Mouse (Mus musculus) intestine, postnatal 0 days (tissue): ENCODE data around the gene Slc27a1. TPM values are rescaled to one million over a fixed set of nuclear protein-coding genes. Genes with fewer than 3 reads are reported as not detected.

Experiments
- ATAC-seq: fragments of 200-750 bp; cut with Nextera tagmentation; 2 replicates; pipeline ENCODE4 v1.8.0; 2017; ENCODE audit warnings: mild to moderate bottlenecking, moderate TSS enrichment, moderate library complexity
- H3K27ac ChIP-seq: fragments of 300-500 bp; sonication (generic); 2 replicates; pipeline ENCODE4 v1.5.1; 2014; ENCODE audit warnings: mild to moderate bottlenecking, low read depth, low read length, moderate library complexity
- H3K27me3 ChIP-seq: fragments of 300-500 bp; sonication (generic); replicated peaks from 2 replicates; pipeline ENCODE4 v1.6.1; 2014; ENCODE audit warnings: low read length, mixed read lengths; ENCODE audit not compliant: control insufficient read depth, insufficient read depth
- H3K36me3 ChIP-seq: fragments of 300-500 bp; sonication (generic); 2 replicates; pipeline ENCODE4 v1.6.1; 2014; ENCODE audit warnings: mild to moderate bottlenecking, moderate library complexity; ENCODE audit not compliant: control insufficient read depth, insufficient read depth
- H3K4me1 ChIP-seq: fragments of 300-500 bp; sonication (generic); replicated peaks from 2 replicates; pipeline ENCODE4 v1.6.1; 2014; ENCODE audit warnings: antibody characterized with exemption, low read length, mixed read lengths; ENCODE audit not compliant: control insufficient read depth, insufficient read depth
- H3K4me2 ChIP-seq: fragments of 300-500 bp; sonication (generic); replicated peaks from 2 replicates; pipeline ENCODE4 v1.6.1; 2014; ENCODE audit warnings: low read depth, mild to moderate bottlenecking, moderate library complexity
- H3K4me3 ChIP-seq: fragments of 300-500 bp; sonication (generic); 2 replicates; pipeline ENCODE4 v1.5.1; 2014; ENCODE audit warnings: low read depth, low read length
- H3K9ac ChIP-seq: fragments of 300-500 bp; sonication (generic); 2 replicates; pipeline ENCODE4 v1.6.1; 2014; ENCODE audit warnings: mild to moderate bottlenecking, low read depth, low read length
- H3K9me3 ChIP-seq: fragments of 300-500 bp; sonication (generic); 2 replicates; pipeline ENCODE4 v1.6.1; 2016; ENCODE audit warnings: mixed run types; ENCODE audit not compliant: control insufficient read depth
- CTCF ChIP-seq: sonication (generic); IDR thresholded peaks from 2 replicates; pipeline ENCODE4 v1.5.1; 2016; ENCODE audit warnings: low read depth, mild to moderate bottlenecking, control low read depth, antibody characterized with exemption, moderate library complexity
- WGBS: fragments of 180-500 bp; shearing (Covaris S2); extraction: QIAGEN DNeasy Blood & Tissue Kit; methylation state at CpG from one replicate; pipeline ENCODE4 v1.1.7; 2014; 5-methylcytosine and 5-hydroxymethylcytosine counted together
- polyA plus RNA-seq: library from polyadenylated mRNA; unstranded; fragments of >200 nt; fragmentation: Nextera tagmentation; extraction: Ambion mirVana; gene quantifications from 2 replicates; pipeline ENCODE4 v1.2.1, GENCODE M21; 2015

The Slc27a1 gene
- polyA plus RNA-seq, 1 experiment from 2014 or later, result 14.9 TPM

DNA sequence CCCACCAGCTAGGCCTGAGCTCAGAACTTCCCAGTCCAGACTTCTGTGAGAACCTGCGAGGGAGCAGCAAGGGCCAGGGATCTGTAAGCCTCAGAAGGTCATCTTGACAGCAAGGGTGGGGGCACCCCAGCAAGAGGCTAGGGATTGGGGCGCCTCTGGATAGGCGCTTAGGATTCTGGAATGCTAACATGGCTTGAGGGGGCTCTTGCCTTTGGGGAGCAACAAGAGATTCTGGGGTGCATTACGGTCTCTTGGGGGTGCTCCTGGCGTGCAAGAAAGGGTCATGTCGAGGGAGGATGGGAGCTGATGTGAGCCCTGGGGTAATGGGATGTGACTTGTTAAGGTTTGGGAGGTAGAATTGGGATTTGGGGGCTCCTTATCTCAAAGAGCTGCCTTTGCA is 259 bp downstream of the Slc27a1 start:
- H3K36me3 ChIP-seq, result no peaks in the 10 kb centered on the region
- no peak for TF ChIP-seq CTCF
- no peak overlapping the region for H3K27ac ChIP-seq
- peak overlapping the region; percentile 83 for H3K4me2 ChIP-seq
- H3K27me3 ChIP-seq, result no peaks in the 10 kb centered on the region
- WGBS, result 28% methylated on average over 6 of the region's 6 CpGs
- H3K9ac ChIP-seq, result no peak overlapping the region; the same call in 1 of the 2 replicates
- no peak for ATAC-seq
- H3K9me3 ChIP-seq, result no peaks in the 10 kb centered on the region; the same call in 1 of the 2 replicates
- H3K4me3 ChIP-seq, result peak overlapping the region; percentile 47; the same call in 1 of the 2 replicates
- peaks cover 2% of the 10 kb centered on the region for H3K4me1 ChIP-seq

GRCm38 (mm10) chr8:71569366-71570290 is 946 bp downstream of the Slc27a1 start:
- Histone ChIP-seq H3K9me3 (no peaks in the 10 kb centered on the region), H3K36me3 (no peaks in the 10 kb centered on the region), H3K4me2 (peak overlapping the region; percentile 83), H3K27ac (peak overlapping the region; percentile 82), H3K4me3 (peak overlapping the region; percentile 47), H3K9ac (peak overlapping the region; percentile 55), H3K27me3 (no peaks in the 10 kb centered on the region), H3K4me1 (peaks cover 2% of the 10 kb centered on the region)
- TF ChIP-seq CTCF, result no peak
- peak; percentile 90 for ATAC-seq
- WGBS, result under 1% methylated on average over 51 of the region's 51 CpGs

GRCm38 (mm10) chr8:71570291-71570954 is 1.7 kb downstream of the Slc27a1 start:
- 1% methylated on average over 41 of the region's 41 CpGs for WGBS
- peak overlapping the region; percentile 60 for H3K9ac ChIP-seq
- H3K36me3 ChIP-seq, result no peaks in the 10 kb centered on the region
- H3K27me3 ChIP-seq, result no peaks in the 10 kb centered on the region
- peak; percentile 86 for ATAC-seq
- peak overlapping the region; percentile 82 for H3K27ac ChIP-seq
- peak overlapping the region; percentile 47 for H3K4me3 ChIP-seq
- H3K9me3 ChIP-seq, result no peaks in the 10 kb centered on the region
- TF ChIP-seq CTCF, result peak; percentile 36; the same call in 1 of the 2 replicates
- peak overlapping the region; percentile 83 for H3K4me2 ChIP-seq
- peaks cover 2% of the 10 kb centered on the region for H3K4me1 ChIP-seq

DNA sequence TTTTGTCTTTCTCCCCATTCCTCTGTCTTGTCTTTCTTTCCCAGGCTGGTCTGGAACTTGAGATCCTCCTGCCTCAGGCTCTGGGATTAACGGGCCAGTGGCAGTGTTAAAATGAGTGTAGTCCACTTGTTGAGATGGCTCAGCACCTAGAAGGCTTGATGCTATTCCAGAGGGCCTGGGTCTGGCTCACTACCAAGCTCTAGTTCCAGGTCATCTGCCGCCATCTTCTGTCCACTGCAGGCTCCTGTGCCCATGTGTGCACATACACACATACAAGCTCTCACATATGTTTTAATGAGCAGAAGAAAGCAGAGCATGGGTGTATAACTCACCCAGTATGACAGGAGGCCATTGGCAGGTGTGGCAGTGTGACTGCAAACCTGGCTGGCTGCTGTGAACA is 3.4 kb downstream of the Slc27a1 start:
- WGBS, result 84% methylated on average over 2 of the region's 2 CpGs
- Histone ChIP-seq H3K27me3 (no peaks in the 10 kb centered on the region), H3K4me1 (peaks cover 2% of the 10 kb centered on the region), H3K4me2 (no peak overlapping the region), H3K4me3 (no peak overlapping the region), H3K36me3 (no peaks in the 10 kb centered on the region), H3K9me3 (no peaks in the 10 kb centered on the region), H3K27ac (no peak overlapping the region), H3K9ac (no peak overlapping the region)
- ATAC-seq, result no peak
- peak; percentile 19; the same call in 1 of the 2 replicates for TF ChIP-seq CTCF

- no peaks in the 10 kb centered on the region for H3K27me3 ChIP-seq
- no peak overlapping the region for H3K4me3 ChIP-seq
- H3K9ac ChIP-seq, result no peak overlapping the region
- H3K36me3 ChIP-seq, result no peaks in the 10 kb centered on the region
- H3K4me1 ChIP-seq, result peaks cover 2% of the 10 kb centered on the region
- no peak overlapping the region for H3K27ac ChIP-seq
- ATAC-seq, result no peak
- no peak overlapping the region for H3K4me2 ChIP-seq
- WGBS, result 71% methylated on average over 9 of the region's 9 CpGs
- no peaks in the 10 kb centered on the region for H3K9me3 ChIP-seq
- TF ChIP-seq CTCF, result no peak
These were observed 4.4 kb downstream of the Slc27a1 start for GRCm38 (mm10) chr8:71572847-71573633.
